Mouse (Mus musculus) MEL (cell line): ENCODE data around the gene Dpyd. TPM values are rescaled to one million over a fixed set of nuclear protein-coding genes. Genes with fewer than 3 reads are reported as not detected.

Experiments used
- DNase-seq: peaks from one replicate; pipeline ENCODE4 v3.0.0; 2011; ENCODE audit warnings: low read depth, low spot score
- H3K27ac ChIP-seq: 2 replicates; pipeline ENCODE4 v1.5.1; 2012; ENCODE audit warnings: low read depth, mild to moderate bottlenecking, control low read depth, low read length, moderate library complexity; ENCODE audit not compliant: control insufficient read depth
- H3K27me3 ChIP-seq, 2 experiments: fragments of 150-350 bp in 1 of 2; sonication (generic) in 1 of 2; 2 replicates each; pipeline ENCODE4 v1.6.1; 2012; ENCODE audit warnings: low read length in 2 of 2, mild to moderate bottlenecking in 2 of 2, improper control_type of control experiment in 1 of 2, moderate library complexity in 1 of 2; ENCODE audit not compliant: insufficient read depth in 2 of 2, control insufficient read depth in 1 of 2
- H3K36me3 ChIP-seq, 2 experiments: 2 replicates each; pipeline ENCODE4 v1.6.1; 2012 to 2014; ENCODE audit warnings: low read length in 2 of 2, improper control_type of control experiment in 1 of 2, inconsistent platforms in 1 of 2, mild to moderate bottlenecking in 1 of 2; ENCODE audit not compliant: insufficient read depth in 2 of 2, control insufficient read depth in 1 of 2
- H3K4me1 ChIP-seq, 2 experiments: fragments of 150-350 bp in 1 of 2; sonication (generic) in 1 of 2; 2 replicates each; pipeline ENCODE4 v1.6.1; 2012; ENCODE audit warnings: low read length in 2 of 2, improper control_type of control experiment in 1 of 2, mild to moderate bottlenecking in 1 of 2; ENCODE audit not compliant: insufficient read depth in 2 of 2, control insufficient read depth in 1 of 2
- H3K4me3 ChIP-seq, 2 experiments: fragments of 150-350 bp in 1 of 2; sonication (generic) in 1 of 2; 2 replicates each; pipeline ENCODE4 v1.5.1; 2012; ENCODE audit warnings: low read depth in 2 of 2, low read length in 2 of 2, mild to moderate bottlenecking in 2 of 2, moderate library complexity in 2 of 2, control low read depth in 1 of 2, improper control_type of control experiment in 1 of 2; ENCODE audit not compliant: control insufficient read depth in 1 of 2, insufficient read depth in 1 of 2
- H3K79me2 ChIP-seq: 2 replicates; pipeline ENCODE4 v1.6.1; 2012; ENCODE audit warnings: mild to moderate bottlenecking, low read length, moderate library complexity; ENCODE audit not compliant: control insufficient read depth, poor library complexity, insufficient read depth
- H3K9ac ChIP-seq: 2 replicates; pipeline ENCODE4 v1.6.1; 2012; ENCODE audit warnings: low read depth, mild to moderate bottlenecking, control low read depth, low read length, moderate library complexity; ENCODE audit not compliant: control insufficient read depth, poor library complexity, severe bottlenecking
- H3K9me3 ChIP-seq: fragments of 150-350 bp; sonication (generic); replicated peaks from 2 replicates; pipeline ENCODE4 v1.6.1; 2012; ENCODE audit warnings: mild to moderate bottlenecking, low read length, improper control_type of control experiment, moderate library complexity; ENCODE audit not compliant: insufficient read depth
- EP300 ChIP-seq, 2 experiments: IDR thresholded peaks; 2 replicates each; pipeline ENCODE4 v1.6.1; 2011; ENCODE audit warnings: improper control_type of control experiment in 2 of 2, low read length in 2 of 2, low read depth in 1 of 2, mild to moderate bottlenecking in 1 of 2
- HCFC1 ChIP-seq: IDR thresholded peaks from 2 replicates; pipeline ENCODE4 v1.6.1; 2012; ENCODE audit warnings: low read depth, mild to moderate bottlenecking, inconsistent platforms, low read length, improper control_type of control experiment, moderate library complexity
- JUND ChIP-seq: IDR thresholded peaks from 2 replicates; pipeline ENCODE4 v1.6.1; 2011; ENCODE audit warnings: low read depth, mild to moderate bottlenecking, improper control_type of control experiment, low read length
- KAT2A ChIP-seq: conservative IDR thresholded peaks from 2 replicates; pipeline ENCODE4 v1.6.1; 2012; ENCODE audit warnings: low read depth, low read length, improper control_type of control experiment, inconsistent platforms
- MAZ ChIP-seq: IDR thresholded peaks from 2 replicates; pipeline ENCODE4 v1.6.1; 2012; ENCODE audit warnings: low read depth, mild to moderate bottlenecking, inconsistent platforms, low read length, improper control_type of control experiment
- MEF2A ChIP-seq: IDR thresholded peaks from 2 replicates; pipeline ENCODE4 v1.6.1; 2014; ENCODE audit warnings: low read depth, mild to moderate bottlenecking, inconsistent platforms, low read length, improper control_type of control experiment; ENCODE audit not compliant: poor library complexity, insufficient replicate concordance, severe bottlenecking; ENCODE audit errors: extremely low read depth
- MYB ChIP-seq: IDR thresholded peaks from 2 replicates; pipeline ENCODE4 v1.6.1; 2011; ENCODE audit warnings: mild to moderate bottlenecking, low read depth, low read length, improper control_type of control experiment
- NELFE ChIP-seq: IDR thresholded peaks from 2 replicates; pipeline ENCODE4 v1.6.1; 2011; ENCODE audit warnings: low read depth, low read length, improper control_type of control experiment
- NRF1 ChIP-seq: IDR thresholded peaks from 2 replicates; pipeline ENCODE4 v1.6.1; 2014; ENCODE audit warnings: low read depth, mild to moderate bottlenecking, inconsistent platforms, low read length, improper control_type of control experiment, moderate library complexity; ENCODE audit not compliant: poor library complexity, insufficient read depth, severe bottlenecking
- POLR2AphosphoS5 ChIP-seq: IDR thresholded peaks from 2 replicates; pipeline ENCODE4 v1.6.1; 2012; ENCODE audit warnings: low read depth, borderline replicate concordance, mild to moderate bottlenecking, inconsistent platforms, low read length, moderate library complexity, mixed read lengths
- RCOR1 ChIP-seq: IDR thresholded peaks from 2 replicates; pipeline ENCODE4 v1.6.1; 2012; ENCODE audit warnings: low read depth, mild to moderate bottlenecking, inconsistent platforms, low read length, improper control_type of control experiment
- SMC3 ChIP-seq: IDR thresholded peaks from 2 replicates; pipeline ENCODE4 v1.6.1; 2011; ENCODE audit warnings: low read depth, low read length, improper control_type of control experiment
- TAL1 ChIP-seq: IDR thresholded peaks from 2 replicates; pipeline ENCODE4 v1.6.1; 2012; ENCODE audit warnings: mild to moderate bottlenecking, inconsistent platforms, low read length, moderate library complexity, mixed read lengths
- ZNF384 ChIP-seq: IDR thresholded peaks from 2 replicates; pipeline ENCODE4 v1.6.1; 2012; ENCODE audit warnings: low read depth, mild to moderate bottlenecking, inconsistent platforms, low read length, improper control_type of control experiment
- polyA plus RNA-seq, 2 experiments: library from polyadenylated mRNA; stranded (reverse) in 1 of 2; unstranded in 1 of 2; fragments of >175 nt in 1 of 2; fragments of >200 nt in 1 of 2; gene quantifications; 2 replicates each; pipeline versions ENCODE4 v1.2.1 to v1.2.4; 2012; ENCODE audit warnings: low replicate concordance in 2 of 2, low read depth in 1 of 2; ENCODE audit not compliant: insufficient read length in 2 of 2, insufficient read depth in 1 of 2, missing spikeins in 1 of 2
- total RNA-seq: library from RNA; depleted of rRNA; stranded (reverse); fragments of 300-350 nt; gene quantifications from 2 replicates; pipeline ENCODE4 v1.2.3, GENCODE M21; 2012

Gene Dpyd
- total and polyA plus RNA-seq, 3 experiments = not detected

GRCm38 (mm10) chr3:119397205-119397604 is 835.3 kb downstream of the Dpyd start:
- Histone ChIP-seq H3K79me2 (no peaks in the 10 kb centered on the region), H3K27me3 (no peaks in the 10 kb centered on the region), H3K4me3 (no peak overlapping the region), H3K27ac (no peak overlapping the region), H3K9me3 (no peaks in the 10 kb centered on the region)
- TF ChIP-seq EP300 (IDR thresholded peaks at IDR 0.05; ENCODE audit: low read depth in 1 of 2, low read length in 2 of 2) (no peak), SMC3 (no peak), KAT2A (no peak), HCFC1 (no peak), MAZ (no peak), MEF2A (no peak), POLR2AphosphoS5 (no peak), MYB (no peak), NRF1 (no peak)
- TF ChIP-seq, all 39 proteins: peak for 0
- Histone ChIP-seq H3K9ac (no peak overlapping the region), H3K36me3 (no peaks in the 10 kb centered on the region), H3K4me1 (no peaks in the 10 kb centered on the region)
- no peak for DNase-seq

GRCm38 (mm10) chr3:119402836-119403728 is 841.2 kb downstream of the Dpyd start:
- DNase-seq = no peak
- Histone ChIP-seq H3K36me3 (no peaks in the 10 kb centered on the region), H3K79me2 (no peaks in the 10 kb centered on the region), H3K9ac (no peak overlapping the region), H3K4me3 (no peak overlapping the region), H3K27me3 (no peaks in the 10 kb centered on the region), H3K27ac (no peak overlapping the region), H3K9me3 (no peaks in the 10 kb centered on the region), H3K4me1 (no peaks in the 10 kb centered on the region)
- TF ChIP-seq MYB (no peak), SMC3 (no peak), RCOR1 (no peak), NELFE (no peak), ZNF384 (no peak), HCFC1 (no peak), JUND (no peak), TAL1 (no peak)
